Mouse (Mus musculus) brain, embryonic 14.5 days (tissue): ENCODE measurements at regions not wholly inside any gene's neighbourhood (a gene's known extent, or its start where the extent isn't known, plus 50 kb on each side); places are given as distances from the start of the nearest gene placed in this dataset.
A peak's percentile ranks its signal among the peaks of the same experiment; 100 is the strongest.

Source experiments
- DNase-seq: peaks from one replicate; pipeline ENCODE4 v3.0.0-alpha.2; 2011; ENCODE audit warnings: low read depth
- CTCF ChIP-seq: fragments of 200-500 bp; IDR thresholded peaks from 2 replicates; pipeline ENCODE4 v1.5.1; 2012; ENCODE audit warnings: inconsistent platforms, mild to moderate bottlenecking, moderate library complexity, borderline replicate concordance; ENCODE audit not compliant: insufficient read depth, insufficient read length; ENCODE audit errors: extremely low read depth
- POLR2A ChIP-seq: fragments of 200-500 bp; IDR thresholded peaks from 2 replicates; pipeline ENCODE4 v1.6.1; 2012; ENCODE audit warnings: mild to moderate bottlenecking, inconsistent platforms, borderline replicate concordance; ENCODE audit not compliant: poor library complexity, insufficient read depth, insufficient read length, severe bottlenecking; ENCODE audit errors: extremely low read depth

DNA sequence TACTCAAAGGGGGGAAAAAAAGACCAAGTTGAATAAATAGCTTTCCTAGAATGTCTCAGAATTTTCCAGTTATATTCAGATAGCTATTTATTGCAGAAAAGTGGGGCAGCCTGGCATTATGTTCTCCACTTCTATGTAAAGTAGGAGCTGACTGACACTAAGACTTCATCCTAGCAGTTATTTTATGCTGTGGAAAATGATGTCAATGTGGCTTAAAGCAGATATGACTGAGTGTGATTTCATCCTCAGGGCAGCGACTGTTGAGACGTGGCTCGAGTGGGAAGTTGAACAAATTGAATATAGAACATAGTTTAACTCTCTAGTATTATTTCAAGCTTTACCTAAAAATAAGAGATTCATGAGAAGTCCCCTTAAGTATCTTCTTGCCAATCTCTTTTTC, 963.4 kb downstream of the Slc4a3 start:
- TF ChIP-seq POLR2A: no peak
- DNase-seq: no peak

DNA sequence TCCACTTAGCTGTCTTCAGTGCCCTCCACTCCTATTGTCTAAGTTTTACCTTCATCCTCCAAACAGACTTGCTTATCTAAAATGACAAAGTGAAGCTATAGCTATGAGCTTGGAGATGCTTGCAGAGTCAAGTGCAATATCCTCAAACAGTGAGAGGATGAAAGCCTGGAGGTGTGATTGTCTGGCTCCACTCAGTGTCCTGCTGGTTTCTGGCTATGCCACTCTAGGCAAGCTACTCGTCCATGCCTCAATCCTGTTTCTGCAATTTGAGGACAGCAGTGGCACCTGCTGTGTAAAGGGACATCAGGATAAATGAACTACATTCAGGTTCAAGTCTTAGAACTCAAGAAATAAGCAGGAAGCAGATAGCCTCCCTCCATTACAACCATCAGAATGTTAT, 966.1 kb downstream of the Slc4a3 start:
- DNase-seq: no peak
- no peak for TF ChIP-seq POLR2A
- no peak for TF ChIP-seq CTCF

DNA sequence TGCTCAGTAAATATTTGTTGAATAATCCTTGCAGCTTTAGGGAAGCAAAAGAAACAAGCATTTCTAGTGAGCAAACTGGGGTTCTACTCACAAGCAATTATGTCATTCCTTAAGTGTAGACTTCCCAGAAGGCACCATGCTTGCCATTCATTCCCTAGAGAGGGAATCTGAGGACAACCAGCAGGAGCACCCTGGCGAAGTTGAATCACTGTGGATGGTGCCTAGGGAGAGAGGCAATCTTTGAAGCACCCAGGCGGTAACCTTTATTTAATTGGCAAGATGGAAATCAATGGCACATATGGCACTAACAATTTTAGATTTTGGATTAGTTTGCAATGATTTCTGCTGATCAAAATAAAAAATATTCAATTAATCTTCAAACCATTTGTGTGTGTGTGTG, 967.4 kb downstream of the Slc4a3 start:
- DNase-seq: no peak
- TF ChIP-seq CTCF (no peak), POLR2A (no peak)

DNA sequence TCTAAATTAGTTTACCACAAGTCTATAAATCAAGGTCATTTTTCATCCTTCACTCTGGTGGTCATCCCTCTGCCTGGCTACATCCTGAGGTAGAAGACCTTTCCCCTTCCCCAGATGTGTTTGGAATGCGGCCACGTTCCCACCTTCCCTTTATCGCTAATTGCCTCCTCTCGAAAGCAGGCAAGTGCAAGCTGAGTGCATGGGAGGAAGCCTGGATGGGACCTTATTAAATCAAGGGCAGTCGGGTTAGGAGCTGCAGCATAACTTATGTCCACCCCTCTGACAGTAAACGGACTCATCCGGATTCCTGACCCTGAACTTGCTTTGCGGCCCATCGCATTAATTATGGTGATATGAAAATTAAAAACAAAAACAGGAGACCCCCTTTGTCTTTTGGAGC, 983.5 kb downstream of the Slc4a3 start:
- no peak for DNase-seq
- TF ChIP-seq CTCF: no peak
- TF ChIP-seq POLR2A: no peak

DNA sequence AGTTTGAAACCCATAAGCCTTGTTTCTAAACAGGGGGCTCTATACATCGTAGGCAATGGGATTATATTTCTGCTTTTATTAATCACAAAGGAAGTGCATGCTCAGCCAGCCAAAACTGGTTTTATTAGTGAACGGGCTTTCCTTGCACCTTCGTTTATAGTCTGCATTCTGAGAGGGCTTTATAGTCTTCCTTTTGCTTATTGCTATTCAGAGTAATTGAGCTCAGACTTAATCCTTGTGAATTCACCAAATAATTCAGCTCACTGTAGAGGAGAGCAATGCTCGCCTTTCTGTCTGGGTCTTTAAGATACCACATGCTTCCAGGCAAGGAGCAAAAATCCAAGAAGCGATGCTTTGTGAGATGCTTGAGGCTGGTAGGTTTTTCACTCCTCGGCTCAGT, 984.3 kb downstream of the Slc4a3 start:
- no peak for DNase-seq
- TF ChIP-seq POLR2A: no peak
- no peak for TF ChIP-seq CTCF

DNA sequence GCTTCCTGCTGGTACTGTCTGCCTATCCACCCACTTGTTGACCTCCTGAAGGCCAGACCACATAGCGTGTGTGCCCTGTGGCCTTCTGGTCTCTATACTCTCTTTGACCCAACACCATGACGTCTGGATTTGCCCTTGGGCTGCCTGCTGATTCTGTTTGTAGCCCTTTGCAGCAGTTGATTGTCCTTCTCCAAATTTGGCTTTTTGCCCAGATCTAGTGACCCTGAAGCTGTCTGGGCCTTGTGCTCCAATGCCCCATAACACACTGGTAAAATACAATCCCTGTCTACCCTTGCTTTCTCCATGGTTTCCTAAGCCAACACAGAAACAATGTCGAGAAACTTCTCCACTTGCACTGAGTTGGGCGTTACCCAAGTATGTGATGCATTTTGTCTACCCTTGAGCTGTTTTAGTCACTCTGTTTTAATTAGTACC, 979.3 kb downstream of the Epha4 start:
- TF ChIP-seq POLR2A: no peak
- TF ChIP-seq CTCF: no peak
- DNase-seq: peak; percentile 78

DNA sequence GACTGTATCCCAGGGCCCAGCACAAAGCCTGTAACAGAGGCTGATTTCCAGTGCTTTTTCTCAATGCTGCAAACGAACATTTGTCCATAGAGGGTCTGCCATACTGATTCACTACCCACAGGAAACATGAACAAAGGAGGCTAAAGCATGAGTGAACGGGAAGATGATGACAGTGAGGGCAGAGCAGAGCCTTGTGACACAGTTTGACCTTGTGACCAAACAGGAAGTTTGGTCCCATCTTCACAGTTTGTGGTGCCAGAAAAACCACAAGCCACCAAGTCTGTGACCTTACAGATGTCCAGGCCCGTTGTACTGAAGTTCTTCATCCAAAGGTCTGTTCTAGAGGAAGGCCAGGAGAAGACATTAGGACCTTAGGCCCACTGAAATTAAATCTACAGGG, 974.4 kb downstream of the Epha4 start:
- no peak for DNase-seq

DNA sequence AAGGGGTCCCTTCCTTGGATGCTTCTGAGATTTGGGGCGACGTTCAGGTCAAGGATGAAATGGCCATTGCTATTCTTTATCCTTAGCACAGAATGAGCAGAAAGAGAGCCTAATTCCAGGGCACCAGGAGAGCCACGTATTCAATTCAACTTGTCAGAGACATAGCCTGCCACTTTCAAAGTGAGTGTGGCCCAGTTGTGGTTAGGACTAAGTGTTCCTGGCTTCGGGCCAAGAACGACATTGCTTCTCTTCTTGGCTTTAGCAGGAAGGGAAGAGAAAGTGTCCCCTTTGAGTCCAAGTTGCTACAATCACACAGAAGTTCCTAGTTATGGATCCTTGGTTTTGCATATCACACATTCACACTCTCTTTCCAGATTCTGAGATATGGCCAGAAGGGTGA, 964.0 kb downstream of the Epha4 start:
- TF ChIP-seq CTCF (no peak), POLR2A (no peak)
- DNase-seq: peak; percentile 62

More for the DNA sequence above, 974.4 kb downstream of the Epha4 start:
- TF ChIP-seq CTCF (no peak), POLR2A (no peak)

DNA sequence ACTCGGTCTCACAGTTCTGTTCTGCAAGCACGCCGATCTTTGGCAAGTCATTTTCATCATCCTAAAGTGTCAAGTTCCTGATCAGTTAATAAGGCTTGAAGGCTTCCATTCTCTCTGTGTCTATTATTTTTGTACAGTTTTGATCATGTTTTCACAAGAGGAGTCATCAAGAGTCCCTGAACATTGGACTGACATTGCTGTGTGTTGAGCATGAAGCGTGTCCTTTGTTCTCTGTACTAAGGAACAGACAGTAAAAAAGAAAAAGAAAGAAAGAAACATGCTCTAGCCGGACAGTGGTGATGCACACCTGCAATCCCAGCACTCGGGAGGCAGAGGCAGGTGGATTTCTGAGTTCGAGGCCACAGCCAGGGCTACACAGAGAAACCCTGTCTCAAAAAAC, 955.4 kb downstream of the Epha4 start:
- no peak for DNase-seq

DNA sequence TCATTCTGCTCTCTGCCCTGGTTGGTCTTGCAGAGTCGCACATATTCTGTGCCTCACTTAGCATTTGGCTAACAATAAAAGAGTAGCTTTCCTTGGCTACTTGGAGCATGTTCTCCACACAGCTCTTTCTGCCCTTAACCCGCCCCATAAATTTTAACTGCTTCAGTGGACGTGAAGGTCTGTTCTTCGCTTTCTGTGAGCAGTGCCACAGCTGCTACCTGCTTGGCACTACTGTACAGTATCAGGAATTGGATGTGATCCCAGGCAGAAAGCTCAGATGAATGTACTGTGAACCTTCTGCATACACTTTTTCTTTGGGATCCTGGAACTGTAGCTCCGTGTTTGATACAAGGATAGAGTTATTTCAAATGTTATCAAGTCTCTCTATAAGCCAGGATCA, 939.4 kb downstream of the Epha4 start:
- no peak for TF ChIP-seq POLR2A
- no peak for TF ChIP-seq CTCF
- peak; percentile 91 for DNase-seq

More for the DNA sequence above, 955.4 kb downstream of the Epha4 start:
- TF ChIP-seq POLR2A: no peak

DNA sequence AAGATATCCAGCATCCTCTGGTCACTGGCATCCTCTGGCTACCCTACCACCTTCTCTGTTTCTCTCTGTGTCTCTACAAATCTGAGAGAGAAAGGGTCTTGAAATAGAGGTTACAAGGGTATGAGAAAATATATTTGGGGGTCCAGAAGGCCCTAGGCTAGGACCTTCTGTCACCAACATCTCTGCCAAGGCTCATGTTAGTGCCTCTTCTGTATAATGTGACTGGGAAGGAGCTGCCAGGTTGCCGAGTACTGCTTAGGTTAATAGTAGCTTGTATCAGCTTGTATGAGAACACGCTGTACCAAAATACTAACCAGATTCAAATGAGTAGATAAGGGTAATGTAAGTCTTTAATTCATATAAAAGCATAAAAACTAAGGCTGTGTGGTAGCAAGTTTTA, 929.0 kb downstream of the Epha4 start:
- DNase-seq: no peak
- TF ChIP-seq CTCF: no peak
- no peak for TF ChIP-seq POLR2A

DNA sequence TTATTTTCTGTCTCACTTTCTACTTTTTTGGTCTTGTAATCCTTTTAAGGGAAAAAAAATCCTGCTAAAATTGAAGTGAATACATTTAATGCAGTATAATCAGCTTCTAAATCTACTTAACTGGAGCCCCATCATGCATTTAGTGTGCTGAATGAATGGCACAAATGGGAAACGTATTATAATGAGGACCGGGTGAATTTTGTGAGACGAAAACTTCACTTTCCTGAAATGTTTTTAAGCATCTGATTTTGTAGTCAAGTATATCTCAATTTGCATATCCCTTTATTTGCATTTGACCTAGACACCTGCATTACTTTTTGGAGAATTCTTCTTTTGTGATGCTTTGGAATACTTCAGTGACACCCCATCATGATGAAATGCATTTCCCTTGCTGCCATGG, 889.1 kb downstream of the Epha4 start:
- TF ChIP-seq POLR2A (no peak), CTCF (no peak)
- DNase-seq: peak; percentile 64

DNA sequence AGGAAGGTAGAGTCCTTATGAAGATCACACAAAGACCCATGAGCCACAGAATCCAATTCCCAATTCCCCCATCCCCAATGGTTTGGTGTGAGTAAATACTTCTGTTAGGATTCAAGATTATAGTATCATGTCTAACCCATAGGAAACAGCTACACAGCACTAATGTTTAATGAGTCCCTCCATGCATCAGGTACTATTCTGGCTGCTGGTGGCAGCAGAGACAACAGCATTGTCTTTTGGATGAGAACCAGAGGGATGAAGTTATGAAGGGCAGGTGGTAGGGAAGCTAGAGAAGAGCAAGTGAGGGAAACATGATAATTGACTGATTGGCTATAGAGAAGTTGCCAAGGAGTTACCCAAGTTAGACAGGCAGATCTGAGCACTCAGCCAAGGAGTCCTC, 885.0 kb downstream of the Epha4 start:
- no peak for DNase-seq
- no peak for TF ChIP-seq CTCF
- TF ChIP-seq POLR2A: no peak

DNA sequence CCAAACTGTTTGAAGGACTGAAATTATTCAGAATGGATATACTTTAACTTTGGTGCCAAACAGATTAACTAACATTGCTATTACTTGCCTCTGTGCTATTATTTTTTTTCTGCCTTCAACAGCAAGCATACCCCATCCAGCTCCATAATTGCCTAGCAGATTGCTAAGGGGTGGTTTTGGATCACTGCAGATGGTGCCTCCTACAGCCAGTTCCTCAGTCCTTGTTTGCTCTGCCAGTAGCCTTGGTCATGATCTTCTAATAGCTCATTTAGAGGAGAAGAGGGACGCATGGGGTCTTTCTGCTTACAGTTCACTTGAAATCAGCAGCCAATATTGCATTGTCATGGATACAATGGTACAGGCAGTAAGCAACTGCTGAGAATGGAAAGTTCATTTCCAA, 880.8 kb downstream of the Epha4 start:
- DNase-seq: no peak
- TF ChIP-seq CTCF (no peak), POLR2A (no peak)
